Mouse (Mus musculus) neural tube, embryonic 13.5 days (tissue): ENCODE data around the gene Hist1h2bl. TPM values are rescaled to one million over a fixed set of nuclear protein-coding genes. Genes with fewer than 3 reads are reported as not detected.
"Not testable (repeated sequence)": the region's sequence is repeated elsewhere in the genome, so short reads cannot be mapped to it uniquely, and the experiment has no call there.

Experiments
- ATAC-seq: fragments of 200-750 bp; cut with Nextera tagmentation; 2 replicates; pipeline ENCODE4 v1.8.0; 2017; ENCODE audit warnings: low read depth, mild to moderate bottlenecking, moderate TSS enrichment, moderate library complexity
- H3K27ac ChIP-seq: fragments of 300-500 bp; sonication (generic); replicated peaks from 2 replicates; pipeline ENCODE4 v1.5.1; 2015; ENCODE audit warnings: moderate library complexity, mild to moderate bottlenecking, inconsistent platforms
- H3K27me3 ChIP-seq: fragments of 300-500 bp; sonication (generic); 2 replicates; pipeline ENCODE4 v1.6.1; 2015; ENCODE audit warnings: mild to moderate bottlenecking, inconsistent platforms
- H3K36me3 ChIP-seq: fragments of 300-500 bp; sonication (generic); 2 replicates; pipeline ENCODE4 v1.6.1; 2015; ENCODE audit warnings: mild to moderate bottlenecking, inconsistent platforms
- H3K4me1 ChIP-seq: fragments of 300-500 bp; sonication (generic); replicated peaks from 2 replicates; pipeline ENCODE4 v1.6.1; 2015; ENCODE audit warnings: inconsistent platforms
- H3K4me2 ChIP-seq: fragments of 300-500 bp; sonication (generic); 2 replicates; pipeline ENCODE4 v1.6.1; 2015; ENCODE audit warnings: inconsistent platforms, mild to moderate bottlenecking, moderate library complexity
- H3K4me3 ChIP-seq: fragments of 300-500 bp; sonication (generic); 2 replicates; pipeline ENCODE4 v1.5.1; 2015; ENCODE audit warnings: mild to moderate bottlenecking, inconsistent platforms
- H3K9ac ChIP-seq: fragments of 300-500 bp; sonication (generic); 2 replicates; pipeline ENCODE4 v1.6.1; 2015; ENCODE audit warnings: moderate library complexity, mild to moderate bottlenecking, inconsistent platforms
- H3K9me3 ChIP-seq: fragments of 300-500 bp; sonication (generic); 2 replicates; pipeline ENCODE4 v1.6.1; 2016; ENCODE audit warnings: inconsistent platforms
- WGBS: fragments of 180-500 bp; shearing (Covaris S2); methylation state at CpG from one replicate; pipeline ENCODE4 v1.1.7; 2015; 5-methylcytosine and 5-hydroxymethylcytosine counted together
- polyA plus RNA-seq: library from polyadenylated mRNA; unstranded; fragments of >200 nt; fragmentation: Nextera tagmentation; extraction: Ambion mirVana; gene quantifications from 2 replicates; pipeline ENCODE4 v1.2.1, GENCODE M21; 2015

Hist1h2bl gene
- 1.4 and 1.5 TPM in 2 replicates for polyA plus RNA-seq

DNA sequence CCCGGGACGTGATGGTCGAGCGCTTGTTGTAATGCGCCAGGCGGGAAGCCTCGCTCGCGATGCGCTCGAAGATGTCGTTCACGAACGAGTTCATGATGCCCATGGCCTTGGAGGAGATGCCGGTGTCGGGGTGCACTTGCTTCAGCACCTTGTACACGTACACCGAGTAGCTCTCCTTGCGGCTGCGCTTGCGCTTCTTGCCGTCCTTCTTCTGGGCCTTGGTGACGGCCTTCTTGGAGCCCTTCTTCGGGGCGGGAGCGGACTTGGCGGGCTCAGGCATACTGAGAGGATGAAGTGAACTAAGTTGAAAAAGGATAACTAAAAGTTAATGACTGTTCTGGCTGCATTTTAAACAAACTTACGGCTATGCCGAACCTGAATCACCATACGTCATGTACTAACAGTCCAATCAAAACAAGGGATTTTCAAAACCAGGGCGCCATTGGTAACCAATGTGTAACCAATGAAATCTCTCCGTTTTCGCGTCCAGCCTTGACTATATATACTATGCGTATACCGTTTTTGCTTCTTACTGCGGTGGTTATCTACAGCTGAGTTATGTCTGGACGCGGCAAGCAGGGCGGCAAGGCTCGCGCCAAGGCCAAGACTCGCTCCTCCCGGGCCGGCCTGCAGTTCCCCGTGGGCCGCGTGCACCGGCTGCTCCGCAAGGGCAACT, at the start of gene Hist1h2bl, which contains the start of gene Hist1h2ai:
TSS of gene Hist1h2bl (minus strand) at position 280 of the 676 bp plus-strand sequence.
TSS of gene Hist1h2ai (plus strand) at position 559 of the 676 bp plus-strand sequence.
- peak within 1 kb of the TSS; percentile 72 for H3K9ac ChIP-seq
- H3K36me3 ChIP-seq, H3K9me3 ChIP-seq, H3K27me3 ChIP-seq: not testable (repeated sequence)
- H3K4me3 ChIP-seq, result peak within 1 kb of the TSS; percentile 42
- H3K4me1 ChIP-seq, result peaks cover 44% of the 10 kb centered on the region
- peak; percentile 94 for ATAC-seq
- H3K27ac ChIP-seq, result peak within 1 kb of the TSS; percentile 90
- H3K4me2 ChIP-seq, result peak within 1 kb of the TSS; percentile 67
- 3% methylated on average over 37 of the region's 50 CpGs for WGBS

- 69% methylated on average over 1 of the region's 1 CpGs for WGBS
- no peak overlapping the region for H3K4me3 ChIP-seq
- no peaks in the 10 kb centered on the region for H3K36me3 ChIP-seq
- H3K4me1 ChIP-seq, result peaks cover 18% of the 10 kb centered on the region
- H3K9ac ChIP-seq, result no peak overlapping the region
- no peak overlapping the region for H3K27ac ChIP-seq
- no peaks in the 10 kb centered on the region for H3K27me3 ChIP-seq
- H3K9me3 ChIP-seq, result no peaks in the 10 kb centered on the region
- no peak for ATAC-seq
- H3K4me2 ChIP-seq, result peak overlapping the region; percentile 25; the same call in 1 of the 2 replicates
Measured at GRCm38 (mm10) chr13:21755707-21756106, 39.8 kb upstream of the Hist1h2bl start.

- Histone ChIP-seq H3K4me1 (peaks cover 23% of the 10 kb centered on the region), H3K4me3 (peak overlapping the region; percentile 47), H3K9ac (peak overlapping the region; percentile 67), H3K4me2 (peak overlapping the region; percentile 76), H3K27ac (peak overlapping the region; percentile 87)
- ATAC-seq, result peak; percentile 20
- not testable (repeated sequence) for H3K27me3 ChIP-seq, H3K36me3 ChIP-seq, H3K9me3 ChIP-seq
- WGBS, result under 1% methylated on average over 26 of the region's 26 CpGs
Measured at GRCm38 (mm10) chr13:21754294-21755001, 38.5 kb upstream of the Hist1h2bl start.

DNA sequence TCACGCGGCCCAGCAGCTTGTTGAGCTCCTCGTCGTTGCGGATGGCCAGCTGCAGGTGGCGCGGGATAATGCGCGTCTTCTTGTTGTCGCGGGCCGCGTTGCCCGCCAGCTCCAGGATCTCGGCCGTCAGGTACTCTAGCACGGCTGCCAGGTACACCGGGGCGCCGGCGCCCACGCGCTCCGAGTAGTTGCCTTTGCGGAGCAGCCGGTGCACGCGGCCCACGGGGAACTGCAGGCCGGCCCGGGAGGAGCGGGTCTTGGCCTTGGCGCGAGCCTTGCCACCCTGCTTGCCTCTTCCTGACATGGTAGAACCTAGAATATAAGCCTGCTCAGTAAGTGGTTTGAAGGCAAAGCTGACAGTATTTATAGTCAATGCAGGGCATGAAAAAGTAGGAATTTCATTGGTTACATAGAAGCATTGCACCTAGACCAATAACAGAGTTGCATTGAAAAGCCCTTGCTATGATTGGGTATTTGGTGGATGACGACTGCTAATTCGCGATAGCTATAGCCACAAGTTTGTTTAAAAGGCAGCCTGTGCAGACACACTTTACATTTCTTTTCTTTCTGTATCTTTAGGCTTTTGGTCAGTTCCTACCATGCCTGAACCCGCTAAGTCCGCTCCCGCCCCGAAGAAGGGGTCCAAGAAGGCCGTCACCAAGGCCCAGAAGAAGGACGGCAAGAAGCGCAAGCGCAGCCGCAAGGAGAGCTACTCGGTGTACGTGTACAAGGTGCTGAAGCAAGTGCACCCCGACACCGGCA, 37.8 kb upstream of the Hist1h2bl start, which contains the start of the genes Hist1h2ak and Hist1h2bn:
TSS of gene Hist1h2ak (minus strand) at position 304 of the 762 bp plus-strand sequence.
TSS of gene Hist1h2bn (plus strand) at position 600 of the 762 bp plus-strand sequence.
- not testable (repeated sequence) for H3K36me3 ChIP-seq, H3K27me3 ChIP-seq, H3K9me3 ChIP-seq
- H3K4me1 ChIP-seq, result peaks cover 30% of the 10 kb centered on the region
- peak within 1 kb of the TSS; percentile 47 for H3K4me3 ChIP-seq
- H3K9ac ChIP-seq, result peak within 1 kb of the TSS; percentile 72
- 1% methylated on average over 47 of the region's 50 CpGs for WGBS
- peak; percentile 95 for ATAC-seq
- H3K27ac ChIP-seq, result peak within 1 kb of the TSS; percentile 94
- H3K4me2 ChIP-seq, result peak within 1 kb of the TSS; percentile 76

- H3K4me1 ChIP-seq, result peaks cover 35% of the 10 kb centered on the region
- H3K4me3 ChIP-seq, result peak overlapping the region; percentile 47
- no peaks in the 10 kb centered on the region for H3K27me3 ChIP-seq
- no peak for ATAC-seq
- no peaks in the 10 kb centered on the region for H3K36me3 ChIP-seq
- H3K9ac ChIP-seq, result peak overlapping the region; percentile 72
- H3K4me2 ChIP-seq, result peak overlapping the region; percentile 76
- peak overlapping the region; percentile 94 for H3K27ac ChIP-seq
- WGBS, result 3% methylated on average over 10 of the region's 10 CpGs
- no peaks in the 10 kb centered on the region for H3K9me3 ChIP-seq
Measured at GRCm38 (mm10) chr13:21753051-21753523, 37.1 kb upstream of the Hist1h2bl start.

- Histone ChIP-seq H3K27me3 (no peaks in the 10 kb centered on the region), H3K4me2 (peak overlapping the region; percentile 76), H3K4me3 (no peak overlapping the region), H3K9ac (no peak overlapping the region), H3K36me3 (no peaks in the 10 kb centered on the region), H3K9me3 (no peaks in the 10 kb centered on the region), H3K4me1 (peaks cover 39% of the 10 kb centered on the region), H3K27ac (no peak overlapping the region)
- ATAC-seq, result no peak
- WGBS, result 50% methylated on average over 3 of the region's 3 CpGs
Measured at GRCm38 (mm10) chr13:21752356-21752755, 36.4 kb upstream of the Hist1h2bl start.

DNA sequence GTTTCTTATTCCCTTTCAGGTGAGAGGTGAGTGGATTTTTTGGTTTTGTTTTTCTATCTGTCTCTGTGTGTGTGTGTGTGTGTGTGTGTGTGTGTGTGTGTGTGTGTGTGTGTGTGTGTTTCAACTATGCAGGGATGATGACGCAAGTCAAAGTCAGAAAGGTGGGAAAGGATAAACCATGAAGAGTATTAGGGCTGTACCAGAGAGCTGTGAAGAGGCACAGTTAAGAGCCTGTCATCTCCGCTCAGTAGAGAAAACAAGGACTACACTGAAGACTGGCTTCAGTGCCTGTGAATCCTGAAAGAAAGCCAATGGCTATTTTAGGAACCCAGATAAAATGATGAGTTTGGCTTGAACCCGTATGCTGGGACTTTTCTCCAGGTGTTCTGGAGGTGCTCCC, 35.9 kb upstream of the Hist1h2bl start:
- H3K9me3 ChIP-seq, result no peaks in the 10 kb centered on the region
- no peak overlapping the region for H3K9ac ChIP-seq
- WGBS, result 79% methylated on average over 3 of the region's 3 CpGs
- no peak overlapping the region for H3K27ac ChIP-seq
- H3K4me2 ChIP-seq, result 0 out of 2 replicates have a peak overlapping the region, but pooled peaks have one; percentile 76
- no peak overlapping the region for H3K4me3 ChIP-seq
- H3K36me3 ChIP-seq, result no peaks in the 10 kb centered on the region
- H3K27me3 ChIP-seq, result no peaks in the 10 kb centered on the region
- no peak for ATAC-seq
- peaks cover 41% of the 10 kb centered on the region for H3K4me1 ChIP-seq

DNA sequence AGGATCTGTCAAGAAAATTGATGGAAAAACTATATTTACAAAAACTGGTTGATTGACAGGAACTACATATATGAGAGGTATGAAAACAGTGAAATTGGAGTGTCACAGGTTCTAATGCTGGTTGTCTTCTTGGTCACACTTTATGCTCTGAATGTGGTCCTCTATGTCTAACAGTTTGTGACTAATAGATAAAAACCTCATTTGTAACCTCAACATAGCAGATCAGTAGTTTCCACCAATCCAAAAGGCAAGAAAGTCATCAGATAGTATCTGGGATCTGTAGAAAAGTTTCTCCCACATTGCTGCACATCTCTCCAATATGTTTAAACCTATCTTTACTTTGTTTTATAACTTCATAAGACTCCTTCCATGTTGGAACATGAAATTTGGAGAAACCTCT, 35.5 kb upstream of the Hist1h2bl start:
- H3K27me3 ChIP-seq, result no peaks in the 10 kb centered on the region
- H3K9ac ChIP-seq, result no peak overlapping the region
- no peak overlapping the region for H3K4me3 ChIP-seq
- H3K9me3 ChIP-seq, result no peaks in the 10 kb centered on the region
- no peak for ATAC-seq
- no peaks in the 10 kb centered on the region for H3K36me3 ChIP-seq
- no peak overlapping the region for H3K4me2 ChIP-seq
- H3K27ac ChIP-seq, result no peak overlapping the region
- peaks cover 41% of the 10 kb centered on the region for H3K4me1 ChIP-seq

DNA sequence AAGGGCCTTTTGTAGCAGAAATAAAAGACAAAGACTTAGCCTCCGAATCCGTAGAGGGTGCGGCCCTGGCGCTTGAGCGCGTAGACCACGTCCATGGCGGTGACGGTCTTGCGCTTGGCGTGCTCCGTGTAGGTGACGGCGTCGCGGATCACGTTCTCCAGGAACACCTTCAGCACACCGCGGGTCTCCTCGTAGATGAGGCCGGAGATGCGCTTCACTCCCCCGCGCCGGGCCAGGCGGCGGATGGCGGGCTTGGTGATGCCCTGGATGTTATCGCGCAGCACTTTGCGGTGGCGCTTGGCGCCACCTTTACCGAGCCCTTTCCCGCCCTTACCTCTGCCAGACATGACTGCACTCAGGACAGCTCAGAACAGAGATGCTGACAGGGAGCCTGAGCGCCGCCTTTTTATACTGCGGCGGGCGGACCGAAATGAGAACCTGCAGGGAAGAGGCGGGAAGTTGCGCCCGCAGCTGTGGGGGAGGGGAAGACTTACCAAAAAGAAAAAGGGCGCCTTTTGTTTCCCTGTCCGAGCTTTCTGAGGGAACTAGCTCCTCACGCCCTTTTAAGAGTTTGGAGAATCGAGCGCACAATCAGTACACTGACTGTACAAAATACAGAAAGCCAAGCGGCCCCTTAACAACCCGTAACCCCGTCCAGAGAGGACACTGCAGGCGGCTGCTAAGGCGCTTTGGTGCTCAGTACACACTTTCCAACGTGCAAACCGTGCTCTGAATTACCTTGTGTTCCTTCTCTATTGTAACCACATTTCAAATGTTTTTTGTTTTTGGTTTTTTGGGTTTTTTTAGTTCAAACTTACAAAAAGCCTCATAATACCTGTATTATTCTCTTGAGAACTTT, 34.4 kb upstream of the Hist1h2bl start, which contains the start of gene Hist1h4k:
TSS of gene Hist1h4k (minus strand) at position 347 of the 859 bp plus-strand sequence.
- not testable (repeated sequence) for H3K9me3 ChIP-seq, H3K36me3 ChIP-seq, H3K27me3 ChIP-seq
- peak within 1 kb of the TSS; percentile 57 for H3K4me3 ChIP-seq
- ATAC-seq, result peak; percentile 86
- peak within 1 kb of the TSS; percentile 90 for H3K27ac ChIP-seq
- H3K9ac ChIP-seq, result peak within 1 kb of the TSS; percentile 76
- H3K4me1 ChIP-seq, result peaks cover 41% of the 10 kb centered on the region
- peak within 1 kb of the TSS; percentile 89 for H3K4me2 ChIP-seq
- under 1% methylated on average over 48 of the region's 56 CpGs for whole genome bisulfite sequencing

- Histone ChIP-seq H3K9ac (peak overlapping the region; percentile 76), H3K4me1 (peaks cover 37% of the 10 kb centered on the region), H3K27me3 (no peaks in the 10 kb centered on the region), H3K27ac (peak overlapping the region; percentile 90), H3K9me3 (no peaks in the 10 kb centered on the region), H3K36me3 (no peaks in the 10 kb centered on the region), H3K4me2 (peak overlapping the region; percentile 89), H3K4me3 (peak overlapping the region; percentile 57)
- 6% methylated on average over 5 of the region's 5 CpGs for WGBS
- ATAC-seq, result no peak
Measured at GRCm38 (mm10) chr13:21749387-21750158, 33.6 kb upstream of the Hist1h2bl start.
